Mouse (Mus musculus): ENCODE data around the gene Zfp157.
"Not testable (repeated sequence)": the region's sequence is repeated elsewhere in the genome, so short reads cannot be mapped to it uniquely, and the experiment has no call there.

The Zfp157 gene

DNA sequence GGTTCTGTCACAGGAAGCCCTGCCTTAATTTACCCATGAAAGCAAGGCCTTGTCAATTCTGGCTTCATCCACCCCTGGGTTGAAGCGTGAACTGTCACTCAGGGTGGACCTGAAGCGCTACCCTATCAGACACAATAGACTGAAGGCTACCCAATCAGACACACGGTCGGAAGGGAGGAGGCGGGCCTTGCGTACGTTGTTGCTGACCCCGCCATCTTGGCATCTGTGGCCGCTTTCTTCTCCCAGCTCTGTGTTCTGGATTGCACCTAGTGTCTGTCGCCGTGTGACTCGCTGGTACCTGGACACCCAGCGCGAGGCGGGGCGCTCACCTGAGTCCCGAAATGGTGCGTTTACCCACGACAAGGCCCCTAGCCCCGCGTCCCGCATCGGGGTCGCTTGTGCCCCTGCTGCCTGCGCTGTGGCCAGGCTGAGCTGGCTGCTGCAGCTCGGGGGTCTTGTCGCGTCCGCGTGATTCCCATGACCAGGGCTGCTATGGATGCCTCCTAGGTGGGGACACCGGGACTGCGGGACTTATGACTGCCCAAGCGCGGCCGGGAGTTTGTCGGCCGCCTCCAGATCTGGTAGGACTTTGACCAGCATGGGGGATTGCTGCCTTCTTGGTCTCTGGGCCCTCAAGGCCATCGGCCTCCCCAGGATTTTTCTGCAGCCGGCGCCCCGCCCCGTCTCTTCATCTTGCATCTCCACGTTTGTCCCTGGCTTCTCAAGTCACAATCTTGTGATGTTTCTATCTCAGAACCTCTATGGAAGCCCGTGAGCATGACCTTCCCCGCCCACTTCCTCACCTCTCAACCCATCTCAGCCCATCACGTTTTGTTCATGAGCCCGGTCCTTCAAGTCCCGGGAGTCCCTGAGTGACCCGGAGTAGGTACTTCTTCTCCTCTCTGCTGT is at the start of gene Zfp157:
TSS of gene Zfp157 (plus strand) at position 183 of the 909 bp plus-strand sequence.
- in situ Hi-C loops (cut with MboI; ENCODE audit: low pct_unique_long_range_greater_than_20kb in 1 of 2, low sequenced_read_pairs in 2 of 2, unreplicated experiment in 1 of 2), result no loop called here

DNA sequence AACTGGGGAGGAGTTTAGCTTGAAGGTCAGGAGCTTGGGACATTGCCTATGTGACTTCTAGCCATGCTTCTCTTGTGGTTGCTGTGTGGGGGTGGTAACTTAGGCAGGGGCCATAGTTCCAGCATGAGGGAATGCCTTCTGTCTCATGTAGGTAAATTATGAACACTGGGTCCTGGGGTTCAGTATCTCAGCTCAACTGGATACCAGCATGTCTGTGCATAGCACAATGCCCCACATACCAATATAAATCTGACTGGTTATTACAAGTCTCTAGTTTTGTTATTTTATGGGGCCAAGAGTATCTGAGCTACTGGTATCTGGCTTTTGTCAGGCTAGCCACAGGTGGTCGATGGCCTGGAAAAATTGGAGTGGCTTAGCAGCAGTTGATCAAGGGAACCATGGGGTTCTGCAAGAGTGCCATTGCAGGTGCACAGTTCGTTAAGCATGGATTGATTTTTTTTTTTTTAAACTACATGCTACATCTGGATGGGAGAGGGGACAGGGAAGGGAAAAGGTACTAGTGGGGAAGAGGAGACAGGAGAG is 43.4 kb upstream of the Zfp157 start:
- in situ Hi-C loops (cut with MboI; ENCODE audit: low pct_unique_long_range_greater_than_20kb in 1 of 2, low sequenced_read_pairs in 2 of 2, unreplicated experiment in 1 of 2), result no loop called here

DNA sequence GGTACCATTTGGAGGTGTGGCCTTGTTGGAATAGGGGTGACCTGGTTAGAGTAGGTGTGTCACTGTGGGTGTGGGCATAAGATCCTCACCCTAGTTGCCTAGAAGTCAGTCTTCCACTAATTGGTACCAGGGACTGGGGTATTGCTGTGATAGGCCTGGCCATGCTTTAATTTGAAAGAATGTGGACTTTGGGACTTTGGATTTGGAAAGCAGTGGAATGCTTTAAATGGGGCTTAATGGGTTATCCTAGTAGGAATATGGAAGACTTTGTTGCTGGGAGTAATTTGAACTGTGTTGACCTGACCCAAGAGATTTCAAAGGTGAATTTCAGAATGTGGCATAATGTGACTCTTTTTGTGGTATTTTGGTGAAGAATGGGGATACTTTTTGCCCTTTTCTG is 40.8 kb upstream of the Zfp157 start:
- in situ Hi-C loops (cut with MboI; ENCODE audit: low pct_unique_long_range_greater_than_20kb in 1 of 2, low sequenced_read_pairs in 2 of 2, unreplicated experiment in 1 of 2), result not testable (repeated sequence)

DNA sequence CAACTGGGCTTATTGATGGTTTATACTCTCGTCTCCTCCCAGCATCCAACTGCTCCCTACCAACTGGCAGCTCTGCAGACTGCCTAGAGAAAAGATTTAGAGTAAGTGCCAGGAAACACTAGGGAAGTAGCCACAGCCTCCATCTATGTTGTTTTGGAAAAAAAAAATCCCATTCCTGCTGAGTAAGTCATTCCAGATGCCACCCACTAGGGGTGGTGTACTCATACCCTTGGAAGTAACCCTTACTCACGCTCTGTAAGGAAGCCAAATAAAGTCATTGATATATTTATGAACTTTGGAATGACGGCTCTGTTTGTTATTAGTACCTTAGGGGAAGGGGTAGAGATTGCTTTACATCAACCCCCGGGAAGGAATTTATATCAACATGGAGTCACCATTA is 17.1 kb downstream of the Zfp157 start:
- in situ Hi-C loops (cut with MboI; ENCODE audit: low pct_unique_long_range_greater_than_20kb in 1 of 2, low sequenced_read_pairs in 2 of 2, unreplicated experiment in 1 of 2), result no loop called here

DNA sequence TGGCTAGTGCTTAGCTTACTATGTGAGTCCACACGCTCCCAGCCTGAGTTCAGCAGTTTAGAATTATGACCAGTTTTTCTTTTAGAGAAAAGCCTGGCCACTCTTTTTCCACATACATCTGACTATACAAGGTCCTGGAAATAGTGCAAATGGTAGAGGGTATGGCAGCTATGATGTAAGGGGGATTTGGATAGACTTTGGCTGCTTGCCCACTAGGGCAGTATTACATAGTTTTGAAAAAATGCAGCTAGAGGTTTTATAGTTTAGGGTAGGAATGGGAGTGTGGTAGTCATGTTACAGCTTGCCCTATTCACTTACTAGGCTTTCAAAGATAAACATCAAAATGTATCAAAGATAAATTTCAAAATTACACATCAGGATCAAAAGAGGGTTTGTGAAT is 17.8 kb downstream of the Zfp157 start:
- in situ Hi-C loops (cut with MboI; ENCODE audit: low pct_unique_long_range_greater_than_20kb in 1 of 2, low sequenced_read_pairs in 2 of 2, unreplicated experiment in 1 of 2), result no loop called here

DNA sequence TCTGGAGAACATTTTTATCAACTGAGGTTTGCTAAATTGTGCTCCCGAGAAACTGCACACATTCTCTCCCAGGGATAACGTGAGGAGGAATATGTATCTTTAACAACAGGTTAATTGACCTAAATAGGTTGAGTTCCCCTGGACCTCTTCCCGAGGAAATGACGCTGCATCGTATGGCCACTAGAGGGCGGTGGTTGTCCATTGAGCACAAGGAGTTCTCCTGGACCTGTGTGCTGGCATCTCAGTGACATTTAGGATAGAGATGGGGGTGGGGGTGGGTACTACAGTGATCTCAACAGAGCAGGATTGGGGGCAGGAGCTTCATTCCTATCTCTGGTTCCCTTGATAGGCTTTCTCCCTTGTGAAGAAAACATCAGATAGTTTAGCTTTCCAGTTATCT is 32.3 kb downstream of the Zfp157 start:
- in situ Hi-C loops (cut with MboI; ENCODE audit: low pct_unique_long_range_greater_than_20kb in 1 of 2, low sequenced_read_pairs in 2 of 2, unreplicated experiment in 1 of 2), result no loop called here

DNA sequence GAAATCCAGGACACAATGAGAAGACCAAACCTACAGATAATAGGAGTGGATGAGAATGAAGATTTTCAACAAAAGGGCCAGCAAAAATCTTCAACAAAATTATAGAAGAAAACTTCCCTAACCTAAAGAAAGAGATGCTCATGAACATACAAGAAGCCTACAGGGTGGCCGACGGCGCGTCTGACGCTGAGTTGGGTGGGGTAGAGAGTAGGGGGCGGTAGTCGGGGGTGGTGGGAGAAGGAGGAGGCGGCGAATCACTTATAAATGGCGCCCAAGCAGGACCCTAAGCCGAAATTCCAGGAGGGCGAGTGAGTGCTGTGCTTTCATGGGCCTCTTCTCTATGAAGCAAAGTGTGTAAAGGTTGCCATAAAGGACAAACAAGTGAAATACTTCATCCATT is 63.3 kb downstream of the Zfp157 start:
- in situ Hi-C loops (cut with MboI; ENCODE audit: low pct_unique_long_range_greater_than_20kb in 1 of 2, low sequenced_read_pairs in 2 of 2, unreplicated experiment in 1 of 2), result not testable (repeated sequence)
